Mouse (Mus musculus) neural tube, embryonic 14.5 days (tissue): ENCODE results near the gene Reck. TPM values are rescaled to one million over a fixed set of nuclear protein-coding genes. Genes with fewer than 3 reads are reported as not detected.

ENCODE experiments used
- ATAC-seq: fragments of 200-750 bp; cut with Nextera tagmentation; 2 replicates; pipeline ENCODE4 v1.8.0; 2017; ENCODE audit warnings: low read depth, mild to moderate bottlenecking, moderate TSS enrichment, moderate library complexity
- H3K27ac ChIP-seq: fragments of 300-500 bp; sonication (generic); 2 replicates; pipeline ENCODE4 v1.5.1; 2014; ENCODE audit warnings: low read depth, mild to moderate bottlenecking, control low read depth, low read length, moderate library complexity, mixed read lengths
- H3K27me3 ChIP-seq: fragments of 300-500 bp; sonication (generic); 2 replicates; pipeline ENCODE4 v1.6.1; 2014; ENCODE audit warnings: low read length; ENCODE audit not compliant: control insufficient read depth, insufficient read depth
- H3K36me3 ChIP-seq: fragments of 300-500 bp; sonication (generic); 2 replicates; pipeline ENCODE4 v1.6.1; 2014; ENCODE audit warnings: low read length, mixed read lengths; ENCODE audit not compliant: control insufficient read depth, insufficient read depth
- H3K4me1 ChIP-seq: fragments of 300-500 bp; sonication (generic); 2 replicates; pipeline ENCODE4 v1.6.1; 2014; ENCODE audit warnings: low read length; ENCODE audit not compliant: control insufficient read depth, insufficient read depth
- H3K4me2 ChIP-seq: fragments of 300-500 bp; sonication (generic); 2 replicates; pipeline ENCODE4 v1.6.1; 2014; ENCODE audit warnings: mild to moderate bottlenecking, low read depth, low read length, control low read depth
- H3K4me3 ChIP-seq: fragments of 300-500 bp; sonication (generic); 2 replicates; pipeline ENCODE4 v1.5.1; 2014; ENCODE audit warnings: low read depth, low read length, control low read depth, mixed read lengths
- H3K9ac ChIP-seq: fragments of 300-500 bp; sonication (generic); replicated peaks from 2 replicates; pipeline ENCODE4 v1.6.1; 2014; ENCODE audit warnings: low read depth, mild to moderate bottlenecking, control low read depth, low read length, mixed read lengths
- H3K9me3 ChIP-seq: fragments of 300-500 bp; sonication (generic); 2 replicates; pipeline ENCODE4 v1.6.1; 2016; ENCODE audit warnings: low read length; ENCODE audit not compliant: control insufficient read depth
- WGBS: fragments of 180-500 bp; shearing (Covaris S2); extraction: QIAGEN DNeasy Blood & Tissue Kit; methylation state at CpG from one replicate; pipeline ENCODE4 v1.1.7; 2014; 5-methylcytosine and 5-hydroxymethylcytosine counted together
- polyA plus RNA-seq: library from polyadenylated mRNA; unstranded; fragments of >200 nt; fragmentation: Nextera tagmentation; extraction: Ambion mirVana; gene quantifications from 2 replicates; pipeline ENCODE4 v1.2.1, GENCODE M21; 2014

Gene Reck
- polyA plus RNA-seq, result 6.3 and 9.2 TPM in 2 replicates

- Histone ChIP-seq H3K4me1 (peaks cover 12% of the 10 kb centered on the region; the same call in 1 of the 2 replicates), H3K4me2 (peak within 1 kb of the TSS; percentile 90), H3K27me3 (no peaks in the 10 kb centered on the region), H3K9me3 (no peaks in the 10 kb centered on the region), H3K4me3 (peak within 1 kb of the TSS; percentile 91), H3K36me3 (no peaks in the 10 kb centered on the region), H3K27ac (peak within 1 kb of the TSS; percentile 72; the same call in 1 of the 2 replicates), H3K9ac (peak within 1 kb of the TSS; percentile 87)
- under 1% methylated on average over 33 of the region's 73 CpGs for WGBS
- ATAC-seq, result peak; percentile 92
These were observed at the start of gene Reck for GRCm38 (mm10) chr4:43875160-43875918. Reck (plus strand) TSS chr4:43875530.

DNA sequence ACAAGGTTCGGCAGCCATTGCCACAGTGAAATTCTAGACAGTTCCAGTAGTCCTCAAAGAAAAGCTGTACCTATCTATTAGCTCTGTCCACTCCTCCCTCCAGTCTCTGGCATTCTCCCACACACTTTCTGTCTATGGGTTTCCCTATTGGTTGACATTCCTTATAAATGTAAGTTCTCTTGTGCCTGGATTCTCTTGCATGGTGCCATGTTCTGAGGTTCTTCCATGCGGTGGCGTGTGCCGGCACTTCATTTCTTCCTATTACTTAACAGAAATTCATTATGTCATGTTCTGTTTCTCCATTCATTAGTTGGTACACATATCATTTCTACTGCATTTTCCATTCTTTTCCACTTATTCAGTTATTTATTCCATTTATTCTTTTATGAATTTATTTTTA lies 46.5 kb upstream of the Reck start:
- no peak overlapping the region for H3K4me2 ChIP-seq
- no peaks in the 10 kb centered on the region for H3K9me3 ChIP-seq
- H3K4me1 ChIP-seq, result no peaks in the 10 kb centered on the region
- H3K27me3 ChIP-seq, result no peaks in the 10 kb centered on the region
- no peaks in the 10 kb centered on the region for H3K36me3 ChIP-seq
- no peak overlapping the region for H3K4me3 ChIP-seq
- no peak for ATAC-seq
- H3K27ac ChIP-seq, result no peak overlapping the region
- WGBS, result 86% methylated on average over 4 of the region's 4 CpGs
- H3K9ac ChIP-seq, result no peak overlapping the region

DNA sequence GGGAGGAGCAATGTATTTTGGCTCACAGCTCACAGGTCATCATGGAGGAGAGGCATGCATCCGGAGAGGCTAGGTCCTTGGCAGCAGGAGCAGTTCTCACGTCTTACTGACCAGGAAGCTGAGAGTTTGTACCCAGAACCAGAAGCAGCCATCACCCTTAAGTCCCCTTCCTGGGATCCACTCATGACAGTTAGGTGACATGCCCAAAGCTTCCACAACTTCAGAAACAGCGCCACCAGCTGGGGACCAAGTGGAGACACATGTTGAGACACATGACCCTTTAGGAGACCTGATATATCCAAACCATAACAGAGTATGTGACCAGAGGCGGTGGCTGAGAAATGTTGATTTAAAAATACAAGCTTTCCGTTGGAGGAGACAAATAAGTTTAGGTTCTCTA lies 43.3 kb upstream of the Reck start:
- Histone ChIP-seq H3K9ac (no peak overlapping the region), H3K27ac (no peak overlapping the region)
- WGBS, result 75% methylated on average over 5 of the region's 5 CpGs

DNA sequence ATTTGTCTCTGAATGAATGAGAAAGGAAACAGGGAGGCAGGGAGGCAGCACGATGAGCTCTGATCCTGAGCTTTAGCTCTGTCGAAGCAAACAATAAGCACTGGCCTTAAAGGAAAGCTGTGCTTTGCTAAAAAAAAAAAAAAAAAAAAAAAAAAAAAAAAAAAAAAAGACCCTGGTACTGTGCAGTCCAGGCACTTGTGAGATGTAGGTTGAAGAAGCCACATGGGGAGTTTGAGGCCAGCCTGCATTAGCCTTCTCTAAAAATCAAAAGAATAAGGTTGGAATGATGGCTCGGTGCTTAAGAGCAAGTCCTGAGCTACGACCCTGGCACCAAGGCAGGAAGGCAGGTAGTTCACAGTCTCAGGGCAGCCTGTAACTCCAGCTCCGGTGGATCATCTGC lies 41.6 kb upstream of the Reck start:
- no peaks in the 10 kb centered on the region for H3K27me3 ChIP-seq
- no peak overlapping the region for H3K9ac ChIP-seq
- 72% methylated on average over 5 of the region's 5 CpGs for WGBS
- no peak overlapping the region for H3K27ac ChIP-seq
- no peak overlapping the region for H3K4me3 ChIP-seq
- H3K36me3 ChIP-seq, result no peaks in the 10 kb centered on the region
- no peak for ATAC-seq
- no peaks in the 10 kb centered on the region for H3K4me1 ChIP-seq
- H3K9me3 ChIP-seq, result no peaks in the 10 kb centered on the region
- H3K4me2 ChIP-seq, result no peak overlapping the region

More for the DNA sequence above, 43.3 kb upstream of the Reck start:
- ATAC-seq, result no peak
- Histone ChIP-seq H3K27me3 (no peaks in the 10 kb centered on the region), H3K4me3 (no peak overlapping the region), H3K4me2 (no peak overlapping the region), H3K9me3 (no peaks in the 10 kb centered on the region), H3K4me1 (no peaks in the 10 kb centered on the region), H3K36me3 (no peaks in the 10 kb centered on the region)

GRCm38 (mm10) chr4:43834749-43835148 lies 40.6 kb upstream of the Reck start:
- H3K4me2 ChIP-seq, result no peak overlapping the region
- no peak overlapping the region for H3K27ac ChIP-seq
- no peaks in the 10 kb centered on the region for H3K9me3 ChIP-seq
- no peak overlapping the region for H3K4me3 ChIP-seq
- H3K9ac ChIP-seq, result no peak overlapping the region
- no peak for ATAC-seq
- H3K27me3 ChIP-seq, result no peaks in the 10 kb centered on the region
- no peaks in the 10 kb centered on the region for H3K36me3 ChIP-seq
- 82% methylated on average over 4 of the region's 4 CpGs for WGBS
- no peaks in the 10 kb centered on the region for H3K4me1 ChIP-seq

GRCm38 (mm10) chr4:43838326-43838725 lies 37.0 kb upstream of the Reck start:
- Histone ChIP-seq H3K36me3 (no peaks in the 10 kb centered on the region), H3K4me2 (no peak overlapping the region), H3K9me3 (no peaks in the 10 kb centered on the region), H3K9ac (no peak overlapping the region), H3K27ac (no peak overlapping the region), H3K4me1 (no peaks in the 10 kb centered on the region), H3K27me3 (no peaks in the 10 kb centered on the region), H3K4me3 (no peak overlapping the region)
- WGBS, result 75% methylated on average over 3 of the region's 3 CpGs
- ATAC-seq, result no peak

DNA sequence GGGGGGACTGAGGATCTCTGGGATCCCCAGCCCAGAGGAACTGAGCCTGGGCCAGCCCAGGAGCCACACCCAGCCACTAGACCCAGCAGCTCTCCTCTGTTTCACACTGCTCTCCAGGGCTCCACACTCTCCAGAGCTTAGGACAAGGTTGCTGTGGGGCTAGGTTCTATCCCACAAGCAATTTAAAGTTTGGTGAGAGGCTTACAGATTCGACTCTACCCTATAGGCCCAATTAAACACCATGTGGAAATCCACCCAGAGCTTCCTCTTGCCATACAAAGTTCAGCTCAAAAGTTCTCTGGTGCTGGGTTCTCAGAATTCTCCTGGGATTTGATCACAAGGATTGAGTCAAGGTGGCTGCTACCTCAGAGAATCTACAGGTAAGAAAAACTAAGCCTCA lies 35.2 kb upstream of the Reck start, which contains the start of gene Olfr157:
Gene Olfr157 (minus strand): TSS at position 101 of the 400 bp plus-strand sequence.
- Histone ChIP-seq H3K27ac (no peak within 1 kb of the TSS), H3K4me1 (no peaks in the 10 kb centered on the region), H3K9ac (no peak within 1 kb of the TSS), H3K27me3 (no peaks in the 10 kb centered on the region), H3K9me3 (no peaks in the 10 kb centered on the region), H3K4me3 (no peak within 1 kb of the TSS), H3K4me2 (no peak within 1 kb of the TSS), H3K36me3 (no peaks in the 10 kb centered on the region)
- no peak for ATAC-seq
- WGBS, result 73% methylated on average over 1 of the region's 1 CpGs

GRCm38 (mm10) chr4:43851265-43851664 lies 24.1 kb upstream of the Reck start, which contains the start of gene Olfr155:
Olfr155 (plus strand) TSS chr4:43851565.
- H3K36me3 ChIP-seq, result no peaks in the 10 kb centered on the region
- no peak within 1 kb of the TSS for H3K4me2 ChIP-seq
- ATAC-seq, result no peak
- no peaks in the 10 kb centered on the region for H3K27me3 ChIP-seq
- no peak within 1 kb of the TSS for H3K27ac ChIP-seq
- no peaks in the 10 kb centered on the region for H3K9me3 ChIP-seq
- H3K9ac ChIP-seq, result no peak within 1 kb of the TSS
- no peak within 1 kb of the TSS for H3K4me3 ChIP-seq
- 88% methylated on average over 6 of the region's 6 CpGs for WGBS
- no peaks in the 10 kb centered on the region for H3K4me1 ChIP-seq

GRCm38 (mm10) chr4:43854101-43854500 lies 21.2 kb upstream of the Reck start:
- Histone ChIP-seq H3K4me3 (no peak overlapping the region), H3K4me1 (no peaks in the 10 kb centered on the region), H3K4me2 (no peak overlapping the region), H3K27me3 (no peaks in the 10 kb centered on the region), H3K27ac (no peak overlapping the region), H3K9me3 (no peaks in the 10 kb centered on the region), H3K9ac (no peak overlapping the region), H3K36me3 (no peaks in the 10 kb centered on the region)
- WGBS, result 77% methylated on average over 8 of the region's 8 CpGs
- no peak for ATAC-seq
